Mouse (Mus musculus): ENCODE data around the gene Plau.

DNA sequence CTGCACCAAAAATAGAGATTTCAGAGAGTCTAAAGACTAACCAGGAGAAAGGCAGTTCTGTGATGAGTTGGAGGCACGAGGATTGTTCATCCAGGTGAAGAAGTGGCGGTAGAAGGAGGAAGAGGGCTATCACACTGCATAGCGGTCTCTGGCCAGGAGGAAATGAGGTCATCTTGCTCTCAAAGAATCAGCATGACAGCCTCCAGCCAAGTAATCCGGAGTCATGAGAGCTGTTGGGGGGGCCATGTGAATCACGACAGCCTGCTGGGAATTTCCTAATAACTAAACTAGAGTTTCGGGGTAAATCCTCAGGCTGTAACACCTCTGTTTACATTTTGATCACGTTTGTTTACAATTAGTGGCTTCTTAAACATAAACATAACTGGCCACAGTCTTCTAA, 2.3 kb upstream of the Plau start:
- no peak for TF ChIP-seq CTCF (IDR thresholded peaks at IDR 0.05; ENCODE audit: low read depth, low read length)
- TF ChIP-seq TAL1 (conservative IDR thresholded peaks at IDR 0.05; ENCODE audit: low read depth, low read length): no peak
- TF ChIP-seq GATA1 (IDR thresholded peaks at IDR 0.05; ENCODE audit: borderline replicate concordance, low read length): no peak
- TF ChIP-seq POLR2AphosphoS5 (IDR thresholded peaks at IDR 0.05; ENCODE audit: insufficient replicate concordance, low read depth, low read length): no peak
- TF ChIP-seq GATA2 (IDR thresholded peaks at IDR 0.05; ENCODE audit: borderline replicate concordance, low read depth, low read length): no peak
